Comparison of ENCODE assay signal across 9 mouse cellular contexts in genomic region chr3:84731403-84732015, GRCm38 (mm10).
DNase-seq lines count a peak whose midpoint lies in the region; ATAC-seq and TF ChIP-seq lines count a peak whose summit lies in the region.
"Had no signal": no experiment of that assay in that cellular context is flagged by ENCODE, and none has a peak within 500 bp of the region (broad histone marks: within the 10 kb centered on the region; RNA-seq: fewer than 3 reads in every experiment).

No protein-coding gene starts in this region.

- TF ChIP-seq POLR2A in spleen, adult 2 months (IDR thresholded peaks at IDR 0.05; ENCODE audit: low read depth, low read length): no peak

- H3K27ac ChIP-seq in spleen, adult 2 months (ENCODE audit: insufficient read depth, low read length): no peak overlapping the region
- no peak overlapping the region for H3K27ac ChIP-seq in liver, embryonic 12.5 days
- H3K27ac ChIP-seq: macrophage had no signal

- no peaks in the 10 kb centered on the region for H3K36me3 ChIP-seq in spleen, adult 2 months (ENCODE audit: control insufficient read depth, insufficient read depth, low read length)
- H3K36me3 ChIP-seq in liver, embryonic 12.5 days: no peaks in the 10 kb centered on the region

- no peak for DNase-seq in frontal cortex, postnatal 10 days (ENCODE audit: low spot score in 2 of 2)
- DNase-seq in spleen, adult 2 months (ENCODE audit: low read depth in 1 of 2, low spot score in 2 of 2): no peak
- DNase-seq in spleen, postnatal 10 days (ENCODE audit: low spot score in 2 of 2): no peak
- DNase-seq in thymus, postnatal 4 days: peak; percentile 83
- DNase-seq in cerebellum, adult 9-11 months: no peak
- no peak for DNase-seq in frontal cortex, postnatal 14 days (ENCODE audit: low spot score in 2 of 2)

- H3K9me3 ChIP-seq in liver, embryonic 12.5 days (replicated peaks): no peaks in the 10 kb centered on the region

- H3K4me3 ChIP-seq in spleen, adult 2 months (ENCODE audit: extremely low read depth, insufficient read depth, insufficient read length): peak overlapping the region; percentile 19; the same call in 1 of the 2 replicates
- H3K4me3 ChIP-seq in liver, embryonic 12.5 days: no peak overlapping the region

- no peak for TF ChIP-seq CTCF in spleen, adult 2 months (IDR thresholded peaks at IDR 0.05; ENCODE audit: extremely low read depth, insufficient read depth, insufficient read length, insufficient replicate concordance)

- 20% methylated on average over 9 of the region's 9 CpGs for WGBS in spleen, adult 2 months
- WGBS in liver, embryonic 12.5 days (ENCODE audit: insufficient replicate concordance): 21% methylated on average over 9 of the region's 9 CpGs

- peak; percentile 65 for ATAC-seq in frontal cortex, adult (ENCODE audit: low TSS enrichment)
- no peak for ATAC-seq in liver, embryonic 12.5 days

- no peaks in the 10 kb centered on the region; the same call in 1 of the 2 replicates for H3K4me1 ChIP-seq in spleen, adult 2 months (ENCODE audit: control insufficient read depth, insufficient read depth, insufficient read length)
- H3K4me1 ChIP-seq in liver, embryonic 12.5 days: peaks cover 4% of the 10 kb centered on the region; the same call in 1 of the 2 replicates

- H3K27me3 ChIP-seq in spleen, adult 2 months (ENCODE audit: control insufficient read depth, insufficient read depth, low read length): peaks cover 2% of the 10 kb centered on the region
- H3K27me3 ChIP-seq in liver, embryonic 12.5 days (replicated peaks): peaks cover 54% of the 10 kb centered on the region

- peak overlapping the region; percentile 50 for H3K4me2 ChIP-seq in liver, embryonic 12.5 days

- no peak overlapping the region for H3K9ac ChIP-seq in liver, embryonic 12.5 days
